Mouse (Mus musculus) spleen, adult 2 months (tissue): ENCODE measurements around the gene S100a4.

Experiments used
- CTCF ChIP-seq: fragments of 200-500 bp; IDR thresholded peaks from 2 replicates; pipeline ENCODE4 v1.5.1; 2011; ENCODE audit warnings: mild to moderate bottlenecking, inconsistent platforms; ENCODE audit not compliant: insufficient read depth, insufficient read length, insufficient replicate concordance; ENCODE audit errors: extremely low read depth
- POLR2A ChIP-seq: fragments of 200-500 bp; IDR thresholded peaks from 2 replicates; pipeline ENCODE4 v1.6.1; 2011; ENCODE audit warnings: low read depth, low read length, inconsistent platforms

DNA sequence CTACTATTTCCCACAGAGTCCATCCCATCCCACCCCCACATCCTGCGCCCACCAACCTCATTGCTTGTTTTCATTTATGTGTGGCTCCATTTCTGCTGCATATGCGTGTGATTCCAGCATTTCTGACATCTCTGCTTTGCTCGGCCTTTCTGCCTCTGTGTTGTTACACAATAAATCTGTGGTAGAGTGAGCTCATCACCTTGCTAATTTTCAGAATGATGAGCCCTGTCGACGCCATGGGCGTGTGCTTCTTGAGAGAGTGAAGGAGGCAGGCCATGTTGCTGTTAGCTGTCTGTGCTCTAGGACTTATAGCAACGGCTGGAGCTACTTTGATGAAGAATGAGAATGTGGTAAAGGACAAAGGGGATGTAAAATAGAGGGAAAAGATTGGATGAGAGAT lies 37.4 kb downstream of the S100a4 start:
- no peak for TF ChIP-seq CTCF
- no peak for TF ChIP-seq POLR2A
